Mouse (Mus musculus) embryonic facial prominence, embryonic 15.5 days (tissue): Measurements from ENCODE around the gene Lias. TPM values are rescaled to one million over a fixed set of nuclear protein-coding genes. Genes with fewer than 3 reads are reported as not detected.
A peak's percentile ranks its signal among the peaks of the same experiment; 100 is the strongest.

ENCODE experiments used
- ATAC-seq: fragments of 200-750 bp; cut with Nextera tagmentation; 2 replicates; pipeline ENCODE4 v1.8.0; 2017; ENCODE audit warnings: low read depth, moderate TSS enrichment; ENCODE audit not compliant: insufficient number of reproducible peaks, low FRiP score, low TSS enrichment
- H3K27ac ChIP-seq: fragments of 300-500 bp; sonication (generic); replicated peaks from 2 replicates; pipeline ENCODE4 v1.5.1; 2015; ENCODE audit warnings: mild to moderate bottlenecking, inconsistent platforms
- H3K27me3 ChIP-seq: fragments of 300-500 bp; sonication (generic); 2 replicates; pipeline ENCODE4 v1.6.1; 2015; ENCODE audit warnings: inconsistent platforms
- H3K36me3 ChIP-seq: fragments of 300-500 bp; sonication (generic); 2 replicates; pipeline ENCODE4 v1.6.1; 2015; ENCODE audit warnings: mild to moderate bottlenecking, inconsistent platforms
- H3K4me1 ChIP-seq: fragments of 300-500 bp; sonication (generic); 2 replicates; pipeline ENCODE4 v1.6.1; 2015; ENCODE audit warnings: inconsistent platforms
- H3K4me2 ChIP-seq: fragments of 300-500 bp; sonication (generic); replicated peaks from 2 replicates; pipeline ENCODE4 v1.6.1; 2015; ENCODE audit warnings: mild to moderate bottlenecking, inconsistent platforms
- H3K4me3 ChIP-seq: fragments of 300-500 bp; sonication (generic); replicated peaks from 2 replicates; pipeline ENCODE4 v1.5.1; 2015; ENCODE audit warnings: mild to moderate bottlenecking, inconsistent platforms
- H3K9ac ChIP-seq: fragments of 300-500 bp; sonication (generic); 2 replicates; pipeline ENCODE4 v1.6.1; 2015; ENCODE audit warnings: inconsistent platforms
- H3K9me3 ChIP-seq: fragments of 300-500 bp; sonication (generic); replicated peaks from 2 replicates; pipeline ENCODE4 v1.6.1; 2016; ENCODE audit warnings: inconsistent platforms
- WGBS: fragments of 180-500 bp; shearing (Covaris S2); methylation state at CpG from one replicate; pipeline ENCODE4 v1.1.7; 2015; 5-methylcytosine and 5-hydroxymethylcytosine counted together
- polyA plus RNA-seq: library from polyadenylated mRNA; unstranded; fragments of >200 nt; fragmentation: Nextera tagmentation; extraction: Ambion mirVana; gene quantifications from 2 replicates; pipeline ENCODE4 v1.2.1, GENCODE M21; 2015

Gene Lias
- polyA plus RNA-seq, 1 experiment from 2014 or later = 63.3 TPM

DNA sequence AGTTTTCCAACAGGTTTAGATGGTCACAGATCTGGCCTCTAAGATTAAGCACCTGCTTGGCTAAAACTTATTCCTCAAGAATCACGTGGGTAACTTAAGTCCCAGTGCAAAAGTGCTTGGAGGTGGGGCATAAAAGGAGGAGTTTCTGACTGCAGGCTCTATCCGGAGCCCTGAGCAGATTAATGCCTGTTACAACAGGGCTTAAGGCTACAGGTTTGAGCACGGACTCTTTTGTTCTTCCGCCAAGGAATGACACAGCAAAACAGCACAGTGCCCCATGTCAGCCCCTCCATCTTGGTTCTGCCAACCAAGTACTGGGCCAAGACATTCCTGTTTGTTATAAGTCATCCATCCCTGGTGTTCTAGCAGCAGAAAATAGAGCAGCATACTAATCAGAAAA is 37.0 kb downstream of the Lias start:
- WGBS = 34% methylated on average over 4 of the region's 4 CpGs
- Histone ChIP-seq H3K27ac (no peak overlapping the region), H3K9ac (no peak overlapping the region), H3K4me2 (no peak overlapping the region), H3K4me3 (no peak overlapping the region), H3K4me1 (no peaks in the 10 kb centered on the region; the same call in 1 of the 2 replicates), H3K36me3 (peaks cover 39% of the 10 kb centered on the region), H3K27me3 (no peaks in the 10 kb centered on the region), H3K9me3 (no peaks in the 10 kb centered on the region)
- ATAC-seq = no peak

DNA sequence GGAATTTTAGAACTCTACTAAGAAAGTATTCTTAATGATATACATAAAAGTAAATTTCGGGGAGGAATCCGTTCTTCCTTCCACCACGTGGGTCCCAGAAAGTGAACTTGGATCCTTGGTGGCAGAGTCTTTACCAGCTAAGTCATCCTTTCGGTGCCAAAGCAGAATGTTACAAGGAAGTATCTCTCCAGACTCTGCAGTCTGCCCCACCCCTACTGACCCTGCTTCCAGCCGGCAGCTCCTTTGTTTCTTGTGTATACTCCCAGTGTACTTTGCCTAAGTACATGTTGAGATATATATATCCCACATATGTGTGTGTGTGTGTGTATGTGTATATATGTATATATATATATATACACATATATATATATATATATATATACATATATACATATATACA is 38.1 kb downstream of the Lias start:
- no peak for ATAC-seq
- peaks cover 6% of the 10 kb centered on the region for H3K4me1 ChIP-seq
- no peaks in the 10 kb centered on the region for H3K27me3 ChIP-seq
- no peaks in the 10 kb centered on the region for H3K9me3 ChIP-seq
- 84% methylated on average over 5 of the region's 5 CpGs for WGBS
- no peak overlapping the region for H3K4me3 ChIP-seq
- no peak overlapping the region for H3K9ac ChIP-seq
- H3K4me2 ChIP-seq = no peak overlapping the region
- peaks cover 28% of the 10 kb centered on the region for H3K36me3 ChIP-seq
- H3K27ac ChIP-seq = no peak overlapping the region

DNA sequence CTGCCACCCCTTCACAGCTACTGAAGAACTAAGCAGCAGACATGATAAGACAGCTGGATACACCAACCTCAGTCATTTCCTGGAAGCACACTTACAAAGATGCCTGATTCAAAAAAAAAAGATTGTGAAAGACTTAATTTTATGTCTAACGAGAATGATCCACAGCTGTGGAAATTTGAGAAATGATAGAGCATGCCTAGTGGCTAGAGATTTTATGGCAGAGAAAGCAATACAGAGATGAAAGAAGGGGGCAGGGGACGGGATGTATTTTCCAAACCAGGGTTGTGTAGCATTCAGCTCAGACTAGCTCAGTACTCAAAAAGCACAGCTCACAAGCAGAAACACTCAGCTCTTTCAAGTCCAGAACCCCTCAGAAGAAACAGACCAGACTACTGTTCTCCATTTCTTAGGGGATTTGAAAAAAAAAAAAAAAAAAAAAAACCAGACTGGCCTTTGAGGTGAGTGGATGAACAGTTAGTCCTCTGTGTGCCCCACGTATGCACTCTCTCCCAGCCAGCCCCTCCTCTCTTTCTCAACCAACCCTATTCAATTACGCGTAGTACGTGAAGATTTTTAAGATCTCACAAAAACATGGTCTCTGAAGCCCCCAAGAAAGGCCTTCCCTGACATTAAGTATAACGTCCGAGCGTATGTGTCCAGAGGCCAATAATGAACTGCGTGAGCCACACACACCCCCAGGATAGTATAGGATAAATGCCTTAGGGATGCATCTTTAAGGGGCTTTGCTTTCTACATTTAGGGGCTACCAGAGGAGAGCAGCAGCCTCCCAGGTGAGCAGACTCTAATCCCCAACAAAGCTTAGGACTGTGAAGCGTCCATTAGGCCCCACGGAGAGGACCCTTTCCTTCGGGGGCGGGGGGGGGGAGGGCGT is 43.4 kb downstream of the Lias start:
- WGBS = under 1% methylated on average over 15 of the region's 15 CpGs
- peak overlapping the region; percentile 97 for H3K27ac ChIP-seq
- H3K27me3 ChIP-seq = no peaks in the 10 kb centered on the region
- peak overlapping the region; percentile 58 for H3K9ac ChIP-seq
- H3K36me3 ChIP-seq = no peaks in the 10 kb centered on the region
- H3K4me3 ChIP-seq = peak overlapping the region; percentile 83
- peaks cover 15% of the 10 kb centered on the region for H3K4me1 ChIP-seq
- no peak for ATAC-seq
- peak overlapping the region; percentile 86 for H3K4me2 ChIP-seq
- H3K9me3 ChIP-seq = no peaks in the 10 kb centered on the region

DNA sequence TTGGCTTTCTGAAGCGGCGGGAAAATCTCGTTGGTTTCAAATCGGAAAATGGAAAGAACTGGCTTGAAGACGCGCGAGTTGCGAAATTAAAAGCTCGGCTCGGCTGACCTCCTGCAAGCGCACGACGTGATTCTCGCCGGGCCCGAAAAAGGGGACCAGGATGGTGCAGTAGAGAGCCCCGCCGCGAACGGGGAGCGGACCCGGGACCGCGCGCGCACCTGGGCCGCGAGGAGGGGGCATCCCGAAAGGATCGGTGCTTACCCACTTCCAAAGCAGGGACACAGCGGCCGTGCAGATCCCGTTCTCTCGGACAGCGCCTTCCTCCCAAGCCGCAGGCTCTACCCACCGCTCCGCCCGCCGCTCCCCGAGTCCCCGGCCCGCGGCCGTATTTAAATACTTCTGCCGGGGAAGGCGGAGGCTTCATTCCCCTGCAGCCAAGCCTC is 44.1 kb downstream of the Lias start:
- ATAC-seq = no peak
- peak overlapping the region; percentile 86 for H3K4me2 ChIP-seq
- 0% methylated on average over 45 of the region's 47 CpGs for WGBS
- peak overlapping the region; percentile 97 for H3K27ac ChIP-seq
- peak overlapping the region; percentile 58 for H3K9ac ChIP-seq
- H3K27me3 ChIP-seq = no peaks in the 10 kb centered on the region
- no peaks in the 10 kb centered on the region for H3K9me3 ChIP-seq
- H3K36me3 ChIP-seq = no peaks in the 10 kb centered on the region
- H3K4me1 ChIP-seq = peaks cover 15% of the 10 kb centered on the region
- H3K4me3 ChIP-seq = peak overlapping the region; percentile 83

DNA sequence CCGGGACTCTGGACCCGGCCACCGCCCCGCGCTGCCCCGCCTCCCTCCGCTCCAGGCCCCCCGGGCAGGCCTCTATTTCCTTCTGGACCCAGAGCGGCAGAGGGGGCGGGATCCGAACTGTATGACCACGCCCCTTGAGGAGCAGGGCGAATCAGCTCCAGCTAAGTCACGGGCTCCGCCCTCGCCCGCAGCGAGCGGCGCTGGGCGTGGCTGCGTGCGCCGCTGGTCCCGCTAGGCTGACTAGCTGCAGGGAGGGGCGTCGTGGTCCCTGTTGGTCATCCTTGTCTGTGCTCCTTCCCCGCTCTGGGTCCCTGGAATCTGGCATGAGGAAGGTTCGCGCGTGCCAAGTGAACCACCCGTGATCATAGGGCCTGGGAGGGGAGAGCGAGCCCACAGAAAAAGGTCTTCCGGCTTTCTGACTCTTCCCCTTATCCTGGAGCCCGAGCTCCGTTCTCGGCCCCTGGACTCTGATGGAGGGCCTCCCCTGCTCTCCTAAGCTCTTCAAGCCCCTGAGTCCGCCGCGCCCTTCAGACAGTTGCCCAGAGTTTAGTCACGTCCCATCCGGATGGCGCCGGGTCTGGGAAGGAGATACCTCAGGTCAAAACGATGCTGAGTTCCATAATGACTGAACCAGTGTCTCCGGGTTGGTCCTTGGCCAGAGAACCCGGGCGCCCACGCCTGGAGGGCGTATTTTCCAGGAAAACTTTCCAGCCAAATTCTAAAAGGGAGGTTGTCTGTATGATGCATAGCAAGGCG is 44.7 kb downstream of the Lias start, which contains the start of gene Ugdh:
Gene Ugdh (minus strand): TSS at position 144 of the 756 bp plus-strand sequence.
- peaks cover 15% of the 10 kb centered on the region for H3K4me1 ChIP-seq
- no peaks in the 10 kb centered on the region for H3K9me3 ChIP-seq
- no peaks in the 10 kb centered on the region for H3K27me3 ChIP-seq
- under 1% methylated on average over 51 of the region's 51 CpGs for WGBS
- H3K27ac ChIP-seq = peak within 1 kb of the TSS; percentile 97
- H3K9ac ChIP-seq = peak within 1 kb of the TSS; percentile 63
- H3K36me3 ChIP-seq = no peaks in the 10 kb centered on the region
- peak within 1 kb of the TSS; percentile 83 for H3K4me3 ChIP-seq
- peak; percentile 96 for ATAC-seq
- peak within 1 kb of the TSS; percentile 86 for H3K4me2 ChIP-seq

GRCm38 (mm10) chr5:65438041-65438440 is 46.7 kb downstream of the Lias start:
- H3K4me3 ChIP-seq = no peak overlapping the region
- peaks cover 15% of the 10 kb centered on the region for H3K4me1 ChIP-seq
- H3K27me3 ChIP-seq = no peaks in the 10 kb centered on the region
- no peak overlapping the region for H3K9ac ChIP-seq
- no peaks in the 10 kb centered on the region for H3K36me3 ChIP-seq
- no peak overlapping the region for H3K4me2 ChIP-seq
- H3K9me3 ChIP-seq = no peaks in the 10 kb centered on the region
- no peak overlapping the region for H3K27ac ChIP-seq
- ATAC-seq = no peak

DNA sequence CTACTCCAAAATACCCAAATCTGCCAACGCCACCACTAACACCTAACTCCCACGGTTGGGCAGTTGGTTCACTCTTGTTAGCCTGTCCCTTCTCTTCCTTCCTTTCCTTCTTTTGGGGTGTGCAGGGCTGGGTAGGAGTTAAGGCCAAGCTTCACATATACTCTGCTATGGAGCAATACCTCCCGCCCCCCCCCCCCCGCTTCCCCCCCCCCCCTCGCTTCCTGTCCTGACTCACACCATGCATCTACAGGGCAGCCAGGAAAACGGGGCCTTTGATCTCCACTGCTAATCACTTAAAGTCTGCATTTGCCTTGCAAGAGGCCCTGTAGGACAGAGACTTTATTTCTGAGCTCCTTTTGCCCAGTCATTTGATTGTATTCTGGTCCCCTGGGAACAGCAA is 53.7 kb downstream of the Lias start:
- H3K4me1 ChIP-seq = no peaks in the 10 kb centered on the region
- WGBS = 72% methylated on average over 3 of the region's 6 CpGs

GRCm38 (mm10) chr5:65446756-65447155 is 55.5 kb downstream of the Lias start:
- Histone ChIP-seq H3K36me3 (peaks cover 21% of the 10 kb centered on the region), H3K4me3 (no peak overlapping the region), H3K27me3 (no peaks in the 10 kb centered on the region), H3K9me3 (no peaks in the 10 kb centered on the region), H3K4me2 (no peak overlapping the region), H3K27ac (no peak overlapping the region), H3K9ac (no peak overlapping the region), H3K4me1 (no peaks in the 10 kb centered on the region)
- no peak for ATAC-seq
- WGBS = 81% methylated on average over 2 of the region's 2 CpGs

More for the DNA sequence above, 53.7 kb downstream of the Lias start:
- Histone ChIP-seq H3K27me3 (no peaks in the 10 kb centered on the region), H3K36me3 (peaks cover 14% of the 10 kb centered on the region; the same call in 1 of the 2 replicates), H3K4me2 (no peak overlapping the region), H3K4me3 (no peak overlapping the region), H3K9ac (no peak overlapping the region), H3K27ac (no peak overlapping the region), H3K9me3 (no peaks in the 10 kb centered on the region)
- no peak for ATAC-seq

- Histone ChIP-seq H3K27ac (no peak overlapping the region), H3K27me3 (no peaks in the 10 kb centered on the region), H3K9ac (no peak overlapping the region), H3K4me1 (no peaks in the 10 kb centered on the region), H3K4me3 (no peak overlapping the region), H3K4me2 (no peak overlapping the region), H3K9me3 (no peaks in the 10 kb centered on the region), H3K36me3 (peaks cover 27% of the 10 kb centered on the region)
- 79% methylated on average over 2 of the region's 2 CpGs for WGBS
- no peak for ATAC-seq
Measured at GRCm38 (mm10) chr5:65447826-65448225, 56.5 kb downstream of the Lias start.

DNA sequence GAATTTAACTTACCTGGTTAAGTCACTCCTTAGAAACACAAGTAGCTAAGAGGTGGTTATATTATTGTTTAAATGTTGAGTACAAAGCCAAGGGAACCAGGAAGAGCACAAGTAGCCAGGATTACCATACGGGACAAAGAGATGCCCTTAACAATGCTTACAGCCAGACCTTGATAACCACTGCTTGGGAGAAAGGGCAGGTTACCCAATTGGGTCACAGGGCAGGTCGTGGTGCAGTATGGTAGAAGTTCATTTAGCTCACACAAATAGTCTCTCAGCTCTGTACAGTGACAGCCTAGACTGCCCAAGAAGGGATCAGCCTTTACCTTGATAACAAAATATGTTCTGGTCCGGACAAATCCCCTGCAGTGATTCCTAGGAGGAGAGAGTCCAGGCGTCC is 57.6 kb downstream of the Lias start:
- H3K4me1 ChIP-seq = no peaks in the 10 kb centered on the region
- H3K9me3 ChIP-seq = no peaks in the 10 kb centered on the region
- no peak overlapping the region for H3K27ac ChIP-seq
- no peak overlapping the region for H3K9ac ChIP-seq
- H3K36me3 ChIP-seq = peaks cover 32% of the 10 kb centered on the region
- no peak overlapping the region for H3K4me2 ChIP-seq
- 83% methylated on average over 4 of the region's 4 CpGs for WGBS
- no peak for ATAC-seq
- no peak overlapping the region for H3K4me3 ChIP-seq
- H3K27me3 ChIP-seq = no peaks in the 10 kb centered on the region

DNA sequence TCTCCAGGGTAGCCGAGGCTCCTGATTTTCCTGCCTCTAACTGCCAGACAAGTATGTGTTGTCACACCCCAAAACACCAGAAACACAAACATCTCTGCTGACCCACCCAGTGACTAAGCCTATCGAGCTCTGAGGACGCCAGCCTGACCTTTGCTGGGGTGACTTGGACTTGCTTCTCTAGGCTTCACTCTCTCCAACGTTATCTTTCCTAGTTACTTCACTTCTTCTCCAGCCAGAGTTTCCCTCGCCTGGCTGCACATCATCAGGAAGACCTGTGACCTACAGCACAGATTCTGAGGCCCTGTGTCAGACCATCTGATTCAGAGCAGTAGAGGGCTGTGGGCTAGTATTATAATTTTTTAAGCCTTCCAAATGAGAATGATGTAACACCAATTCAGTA is 63.5 kb downstream of the Lias start:
- H3K4me3 ChIP-seq = no peak overlapping the region
- H3K9ac ChIP-seq = no peak overlapping the region
- no peaks in the 10 kb centered on the region for H3K9me3 ChIP-seq
- peaks cover 14% of the 10 kb centered on the region for H3K4me1 ChIP-seq
- no peaks in the 10 kb centered on the region for H3K27me3 ChIP-seq
- no peak overlapping the region for H3K4me2 ChIP-seq
- H3K27ac ChIP-seq = no peak overlapping the region
- H3K36me3 ChIP-seq = peaks cover 19% of the 10 kb centered on the region; the same call in 1 of the 2 replicates
- ATAC-seq = no peak
- WGBS = 74% methylated on average over 5 of the region's 5 CpGs
